ENCODE assay signal across 8 mouse cellular contexts in the genomic region with DNA sequence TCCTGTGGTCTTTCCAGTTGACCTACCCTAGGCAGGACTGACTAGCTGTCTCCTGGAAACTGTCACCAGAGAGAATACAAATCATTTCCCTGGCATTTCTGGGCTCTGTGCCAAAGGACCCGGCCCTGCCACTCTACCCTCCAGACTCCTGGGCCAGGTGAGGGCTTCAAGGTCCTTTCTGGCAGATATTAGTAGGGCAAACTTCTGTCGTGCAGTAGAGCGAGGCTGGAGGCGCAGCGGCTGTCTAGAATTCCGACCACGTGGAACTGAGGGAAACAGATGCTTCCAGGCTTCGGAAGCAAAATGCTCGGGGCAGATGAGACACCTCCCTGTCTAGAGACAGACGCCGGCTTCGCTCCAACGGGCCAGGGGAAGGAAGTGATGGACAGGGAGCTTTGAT. TPM values are rescaled to one million over a fixed set of nuclear protein-coding genes. Genes with fewer than 3 reads are reported as not detected.
A peak's percentile ranks its signal among the peaks of the same experiment; 100 is the strongest.
DNase-seq lines count a peak whose midpoint lies in the region; ATAC-seq and TF ChIP-seq lines count a peak whose summit lies in the region.
"Had no signal": no experiment of that assay in that cellular context is flagged by ENCODE, and none has a peak within 500 bp of the region (broad histone marks: within the 10 kb centered on the region; RNA-seq: fewer than 3 reads in every experiment).

No protein-coding gene starts in this region.

- peak; percentile 40 for DNase-seq in left cerebral cortex, postnatal 4 days
- no peak for DNase-seq in left cerebral cortex, adult 8-10 months (ENCODE audit: low spot score in 2 of 2)
- DNase-seq in adrenal gland, postnatal 25 days: peak; percentile 53
- peak; percentile 42 for DNase-seq in lung, adult 2 months
- no peak for DNase-seq in spleen, adult 12 weeks (ENCODE audit: low spot score)
- DNase-seq in c-Kit-positive CD71-positive TER-119-positive erythroid progenitor cells, embryonic 14.5 days (ENCODE audit: low spot score): no peak

- WGBS in hindbrain, embryonic 16.5 days: 46% methylated on average over 13 of the region's 13 CpGs
- WGBS in lung, adult 2 months: 20% methylated on average over 13 of the region's 13 CpGs

- H3K4me3 ChIP-seq in hindbrain, embryonic 16.5 days (ENCODE audit: low read length): no peak overlapping the region
- no peak overlapping the region for H3K4me3 ChIP-seq in lung, adult 2 months (replicated peaks; ENCODE audit: extremely low read depth, low read depth, low read length)

- intact Hi-C loops in left cerebral cortex, postnatal 4 days (cut with DNase I): no loop called here

- no peak overlapping the region for H3K4me2 ChIP-seq in hindbrain, embryonic 16.5 days (ENCODE audit: low read length)

- H3K27me3 ChIP-seq in hindbrain, embryonic 16.5 days (replicated peaks; ENCODE audit: control insufficient read depth, insufficient read depth, low read length): no peaks in the 10 kb centered on the region

- TF ChIP-seq POLR2A in lung, adult 2 months (IDR thresholded peaks at IDR 0.05; ENCODE audit: borderline replicate concordance, extremely low read depth, low read depth, low read length): no peak

- 0 out of 2 replicates have a peak, but pooled peaks have one; percentile 8 for ATAC-seq in hindbrain, embryonic 16.5 days

- peaks cover 27% of the 10 kb centered on the region for H3K4me1 ChIP-seq in hindbrain, embryonic 16.5 days (ENCODE audit: control insufficient read depth, insufficient read depth, low read depth, low read length)
- peaks cover 7% of the 10 kb centered on the region; the same call in 1 of the 2 replicates for H3K4me1 ChIP-seq in lung, adult 2 months (ENCODE audit: control insufficient read depth, insufficient read depth, low read length)

- no peak for TF ChIP-seq CTCF in lung, adult 2 months (IDR thresholded peaks at IDR 0.05; ENCODE audit: insufficient read depth, low read length)

- no peak overlapping the region for H3K9ac ChIP-seq in hindbrain, embryonic 16.5 days (ENCODE audit: low read depth, low read length)
- H3K9ac ChIP-seq: liver, embryonic 14.5 days had no signal

- no peak overlapping the region for H3K27ac ChIP-seq in hindbrain, embryonic 16.5 days (ENCODE audit: low read depth, low read length)
- H3K27ac ChIP-seq: liver, embryonic 14.5 days had no signal

- no peaks in the 10 kb centered on the region for H3K36me3 ChIP-seq in hindbrain, embryonic 16.5 days (ENCODE audit: control insufficient read depth, insufficient read depth, low read length)

- H3K9me3 ChIP-seq in hindbrain, embryonic 16.5 days (ENCODE audit: control insufficient read depth, low read length): no peaks in the 10 kb centered on the region

RNA-seq across cellular contexts. Expression of a gene that starts 56.6 kb away (rescaled TPM):
- 1 to 10 TPM; 5.2 to 7.3 TPM for total RNA-seq in left cerebral cortex, postnatal 4 days (2021)
- 10 to 100 TPM in 1 of 4 experiments, 1 to 10 TPM in 3; 8.0 to 12.6 (median 9.3) TPM for total RNA-seq in left cerebral cortex, adult 8-10 months (2022)
- 8.3 and 17.7 TPM in 2 replicates for total RNA-seq in adrenal gland, postnatal 25 days (2021)
- 9.1 and 10.2 TPM in 2 replicates for polyA plus RNA-seq in hindbrain, embryonic 16.5 days (2015; fragmentation: Nextera tagmentation; extraction: Ambion mirVana)
- 15.4 and 16.7 TPM in 2 replicates for polyA plus RNA-seq in lung, adult 2 months (2012; rRNA removed)

Comparison
In these comparisons a context has a peak if more than half of its experiments do, and no peak if none do; other contexts are left out.
1. DNase-seq: peak in left cerebral cortex, postnatal 4 days (single experiment), adrenal gland, postnatal 25 days (single experiment) and lung, adult 2 months (single experiment); none in left cerebral cortex, adult 8-10 months (0 of 2), spleen, adult 12 weeks (single experiment) and c-Kit-positive CD71-positive TER-119-positive erythroid progenitor cells, embryonic 14.5 days (single experiment).